Mouse (Mus musculus): ENCODE results near the gene Nfatc2. TPM values are rescaled to one million over a fixed set of nuclear protein-coding genes. Genes with fewer than 3 reads are reported as not detected.

The Nfatc2 gene
- polyA plus RNA-seq, 1 experiment: 0.91 TPM

GRCm38 (mm10) chr2:168478431-168478830, 123.0 kb downstream of the Nfatc2 start:
- H3K27ac ChIP-seq (replicated peaks; ENCODE audit: low read depth, low read length): no peak overlapping the region
- H3K4me3 ChIP-seq (ENCODE audit: insufficient read depth, low read depth, low read length): no peak overlapping the region
- peaks cover 8% of the 10 kb centered on the region; the same call in 1 of the 2 replicates for H3K4me1 ChIP-seq (ENCODE audit: control insufficient read depth, insufficient read depth, insufficient read length, low read length)

- Histone ChIP-seq H3K4me1 (ENCODE audit: control insufficient read depth, insufficient read depth, insufficient read length, low read length) (peaks cover 3% of the 10 kb centered on the region; the same call in 1 of the 2 replicates), H3K4me3 (ENCODE audit: insufficient read depth, low read depth, low read length) (no peak overlapping the region), H3K27ac (replicated peaks; ENCODE audit: low read depth, low read length) (no peak overlapping the region)
These were observed 128.0 kb downstream of the Nfatc2 start for GRCm38 (mm10) chr2:168473496-168473895.

GRCm38 (mm10) chr2:168472899-168473298, 128.6 kb downstream of the Nfatc2 start:
- H3K4me1 ChIP-seq (ENCODE audit: control insufficient read depth, insufficient read depth, insufficient read length, low read length): peaks cover 1% of the 10 kb centered on the region; the same call in 1 of the 2 replicates
- peak overlapping the region; percentile 49 for H3K4me3 ChIP-seq (ENCODE audit: insufficient read depth, low read depth, low read length)
- no peak overlapping the region for H3K27ac ChIP-seq (replicated peaks; ENCODE audit: low read depth, low read length)

GRCm38 (mm10) chr2:168469032-168469431, 132.4 kb downstream of the Nfatc2 start:
- Histone ChIP-seq H3K27ac (replicated peaks; ENCODE audit: low read depth, low read length) (no peak overlapping the region), H3K4me1 (ENCODE audit: control insufficient read depth, insufficient read depth, insufficient read length, low read length) (no peaks in the 10 kb centered on the region), H3K4me3 (ENCODE audit: insufficient read depth, low read depth, low read length) (no peak overlapping the region)

- H3K4me3 ChIP-seq (ENCODE audit: insufficient read depth, low read depth, low read length): no peak overlapping the region
- H3K4me1 ChIP-seq (ENCODE audit: control insufficient read depth, insufficient read depth, insufficient read length, low read length): no peaks in the 10 kb centered on the region
These were observed 134.3 kb downstream of the Nfatc2 start for GRCm38 (mm10) chr2:168467166-168467565.

GRCm38 (mm10) chr2:168466066-168466465, 135.4 kb downstream of the Nfatc2 start:
- Histone ChIP-seq H3K27ac (replicated peaks; ENCODE audit: low read depth, low read length) (no peak overlapping the region), H3K4me3 (ENCODE audit: insufficient read depth, low read depth, low read length) (no peak overlapping the region), H3K4me1 (ENCODE audit: control insufficient read depth, insufficient read depth, insufficient read length, low read length) (no peaks in the 10 kb centered on the region)

More at GRCm38 (mm10) chr2:168467166-168467565, 134.3 kb downstream of the Nfatc2 start:
- no peak overlapping the region for H3K27ac ChIP-seq (replicated peaks; ENCODE audit: low read depth, low read length)

GRCm38 (mm10) chr2:168465646-168466045, 135.8 kb downstream of the Nfatc2 start:
- H3K27ac ChIP-seq (replicated peaks; ENCODE audit: low read depth, low read length): no peak overlapping the region
- H3K4me3 ChIP-seq (ENCODE audit: insufficient read depth, low read depth, low read length): no peak overlapping the region
- no peaks in the 10 kb centered on the region for H3K4me1 ChIP-seq (ENCODE audit: control insufficient read depth, insufficient read depth, insufficient read length, low read length)

GRCm38 (mm10) chr2:168461865-168462264, 139.6 kb downstream of the Nfatc2 start:
- Histone ChIP-seq H3K4me1 (ENCODE audit: control insufficient read depth, insufficient read depth, insufficient read length, low read length) (no peaks in the 10 kb centered on the region), H3K4me3 (ENCODE audit: insufficient read depth, low read depth, low read length) (no peak overlapping the region), H3K27ac (replicated peaks; ENCODE audit: low read depth, low read length) (no peak overlapping the region)

GRCm38 (mm10) chr2:168459627-168460026, 141.8 kb downstream of the Nfatc2 start:
- H3K27ac ChIP-seq (replicated peaks; ENCODE audit: low read depth, low read length): no peak overlapping the region
- no peaks in the 10 kb centered on the region for H3K4me1 ChIP-seq (ENCODE audit: control insufficient read depth, insufficient read depth, insufficient read length, low read length)
- H3K4me3 ChIP-seq (ENCODE audit: insufficient read depth, low read depth, low read length): no peak overlapping the region

- Histone ChIP-seq H3K4me3 (ENCODE audit: insufficient read depth, low read depth, low read length) (no peak overlapping the region), H3K4me1 (ENCODE audit: control insufficient read depth, insufficient read depth, insufficient read length, low read length) (no peaks in the 10 kb centered on the region), H3K27ac (replicated peaks; ENCODE audit: low read depth, low read length) (no peak overlapping the region)
These were observed 142.9 kb downstream of the Nfatc2 start for GRCm38 (mm10) chr2:168458583-168458982.

- Histone ChIP-seq H3K27ac (replicated peaks; ENCODE audit: low read depth, low read length) (no peak overlapping the region), H3K4me3 (ENCODE audit: insufficient read depth, low read depth, low read length) (no peak overlapping the region), H3K4me1 (ENCODE audit: control insufficient read depth, insufficient read depth, insufficient read length, low read length) (no peaks in the 10 kb centered on the region)
These were observed 149.4 kb downstream of the Nfatc2 start for GRCm38 (mm10) chr2:168451714-168452708.

GRCm38 (mm10) chr2:168450977-168451376, 150.5 kb downstream of the Nfatc2 start:
- Histone ChIP-seq H3K4me3 (ENCODE audit: insufficient read depth, low read depth, low read length) (no peak overlapping the region), H3K27ac (replicated peaks; ENCODE audit: low read depth, low read length) (no peak overlapping the region), H3K4me1 (ENCODE audit: control insufficient read depth, insufficient read depth, insufficient read length, low read length) (no peaks in the 10 kb centered on the region)

- Histone ChIP-seq H3K4me1 (ENCODE audit: control insufficient read depth, insufficient read depth, insufficient read length, low read length) (no peaks in the 10 kb centered on the region), H3K27ac (replicated peaks; ENCODE audit: low read depth, low read length) (no peak overlapping the region), H3K4me3 (ENCODE audit: insufficient read depth, low read depth, low read length) (no peak overlapping the region)
These were observed 153.4 kb downstream of the Nfatc2 start for GRCm38 (mm10) chr2:168448054-168448453.

- H3K27ac ChIP-seq (replicated peaks; ENCODE audit: low read depth, low read length): no peak overlapping the region
- H3K4me3 ChIP-seq (ENCODE audit: insufficient read depth, low read depth, low read length): no peak overlapping the region
- no peaks in the 10 kb centered on the region for H3K4me1 ChIP-seq (ENCODE audit: control insufficient read depth, insufficient read depth, insufficient read length, low read length)
These were observed 153.9 kb downstream of the Nfatc2 start for GRCm38 (mm10) chr2:168447601-168448000.

GRCm38 (mm10) chr2:168445211-168445810, 156.1 kb downstream of the Nfatc2 start:
- H3K4me3 ChIP-seq (ENCODE audit: insufficient read depth, low read depth, low read length): no peak overlapping the region
- H3K4me1 ChIP-seq (ENCODE audit: control insufficient read depth, insufficient read depth, insufficient read length, low read length): no peaks in the 10 kb centered on the region
- no peak overlapping the region for H3K27ac ChIP-seq (replicated peaks; ENCODE audit: low read depth, low read length)

Data from brown adipose tissue, adult 24 weeks (tissue).